Mouse (Mus musculus) G1E (cell line): ENCODE data around the gene N4bp2l1. TPM values are rescaled to one million over a fixed set of nuclear protein-coding genes. Genes with fewer than 3 reads are reported as not detected.

Experiments
- ATAC-seq: 2 replicates; pipeline ENCODE4 v1.8.0; 2016; ENCODE audit warnings: mild to moderate bottlenecking; ENCODE audit not compliant: insufficient number of reproducible peaks, poor library complexity, low FRiP score, severe bottlenecking; ENCODE audit errors: extremely low read depth
- DNase-seq: peaks from one replicate; pipeline ENCODE4 v3.0.0; 2012; ENCODE audit warnings: low spot score
- H3K27me3 ChIP-seq: 2 replicates; pipeline ENCODE4 v1.6.1; 2012; ENCODE audit warnings: mild to moderate bottlenecking, low read length, inconsistent platforms; ENCODE audit not compliant: insufficient read depth
- H3K36me3 ChIP-seq: replicated peaks from 2 replicates; pipeline ENCODE3; 2012; ENCODE audit warnings: mild to moderate bottlenecking, inconsistent platforms
- H3K4me1 ChIP-seq: 2 replicates; pipeline ENCODE4 v1.6.1; 2012; ENCODE audit warnings: low read depth, low read length, inconsistent platforms, mixed read lengths; ENCODE audit not compliant: insufficient read depth
- H3K4me3 ChIP-seq: 2 replicates; pipeline ENCODE4 v1.5.1; 2012; ENCODE audit warnings: low read depth, mild to moderate bottlenecking, inconsistent platforms, low read length, moderate library complexity, mixed read lengths
- H3K9me3 ChIP-seq: replicated peaks from 2 replicates; pipeline ENCODE4 v1.6.1; 2012; ENCODE audit warnings: inconsistent platforms
- CTCF ChIP-seq: IDR thresholded peaks from 2 replicates; pipeline ENCODE4 v1.5.1; 2012; ENCODE audit warnings: low read depth, low read length, inconsistent platforms, mixed read lengths
- GATA1 ChIP-seq: IDR thresholded peaks from 2 replicates; pipeline ENCODE4 v1.6.1; 2012; ENCODE audit warnings: borderline replicate concordance, low read length, inconsistent platforms, mixed read lengths
- GATA2 ChIP-seq: IDR thresholded peaks from 2 replicates; pipeline ENCODE4 v1.6.1; 2012; ENCODE audit warnings: low read depth, low read length, inconsistent platforms, borderline replicate concordance
- POLR2AphosphoS5 ChIP-seq: IDR thresholded peaks from 2 replicates; pipeline ENCODE4 v1.6.1; 2012; ENCODE audit warnings: low read depth, low read length, inconsistent platforms; ENCODE audit not compliant: insufficient replicate concordance
- TAL1 ChIP-seq: conservative IDR thresholded peaks from 2 replicates; pipeline ENCODE4 v1.6.1; 2012; ENCODE audit warnings: low read depth, low read length, inconsistent platforms, mixed read lengths
- polyA plus RNA-seq: library from polyadenylated mRNA; stranded (reverse); fragments of >175 nt; gene quantifications from 2 replicates; pipeline ENCODE4 v1.2.3, GENCODE M21; 2012
- total RNA-seq, 2 experiments: library from RNA; stranded (forward) in 1 of 2; stranded (reverse) in 1 of 2; fragments of 200-1000 nt in 1 of 2; fragments of >200 nt in 1 of 2; fragmentation: Nextera tagmentation in 1 of 2; gene quantifications; 2 replicates each; pipeline ENCODE4 v1.2.3; 2014 to 2017

The N4bp2l1 gene
- total and polyA plus RNA-seq, 3 experiments = 4.0 to 12.0 (median 5.5) TPM

DNA sequence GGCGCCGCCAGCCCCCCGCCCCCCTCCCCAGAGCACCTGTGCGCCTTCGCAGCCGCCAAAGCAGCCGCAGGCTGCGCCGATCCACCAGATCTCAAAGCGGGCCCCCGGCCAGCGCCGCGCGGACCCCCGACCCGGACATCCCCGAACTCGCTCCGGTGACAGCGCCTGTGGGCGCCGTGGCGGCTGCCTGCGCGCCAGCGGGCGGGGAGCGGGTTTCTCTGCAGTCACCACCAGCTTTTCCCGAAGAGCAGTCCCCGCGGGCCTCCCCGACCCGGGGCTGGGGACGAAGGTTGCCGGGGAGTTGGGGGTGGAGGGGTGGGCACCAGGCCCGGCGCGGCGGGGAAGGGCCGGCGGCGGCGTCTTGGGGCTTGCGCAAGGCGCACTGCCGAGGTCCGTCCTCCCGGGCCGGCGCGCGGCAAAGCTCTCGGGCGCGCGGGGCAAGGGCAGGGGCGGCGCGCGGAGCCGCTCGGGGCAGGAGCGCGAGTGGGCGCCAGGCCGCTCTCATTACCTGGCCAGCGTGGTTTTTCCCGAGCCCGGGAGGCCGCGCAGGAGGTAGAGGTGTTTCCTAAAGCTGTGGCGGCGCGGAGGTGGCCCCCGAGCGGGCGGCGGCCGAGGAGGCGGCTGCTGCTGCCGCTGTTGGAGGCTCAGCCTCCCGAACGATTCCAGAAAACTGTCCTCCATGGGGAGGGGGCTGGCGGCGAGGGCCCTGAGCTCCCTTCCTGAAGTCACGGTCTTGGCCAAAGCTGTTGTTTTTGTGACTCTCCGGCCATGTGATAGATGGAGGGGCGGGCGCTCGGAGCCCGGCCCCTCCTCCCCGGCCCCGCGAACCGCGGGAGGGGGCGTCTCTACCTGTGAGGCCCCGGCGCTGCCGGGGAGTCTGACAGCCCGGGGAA lies 3.0 kb downstream of the N4bp2l1 start:
- peaks cover 7% of the 10 kb centered on the region for H3K9me3 ChIP-seq
- TF ChIP-seq POLR2AphosphoS5 (no peak), GATA1 (no peak), CTCF (no peak), GATA2 (no peak), TAL1 (no peak)
- H3K27me3 ChIP-seq = peaks cover 24% of the 10 kb centered on the region
- H3K4me3 ChIP-seq = peak overlapping the region; percentile 74
- H3K4me1 ChIP-seq = peaks cover 43% of the 10 kb centered on the region
- H3K36me3 ChIP-seq = peaks cover 3% of the 10 kb centered on the region
- ATAC-seq (no peak), DNase-seq (peak; percentile 54)

- H3K4me1 ChIP-seq = peaks cover 35% of the 10 kb centered on the region
- peak overlapping the region; percentile 74 for H3K4me3 ChIP-seq
- TF ChIP-seq GATA1 = no peak
- TF ChIP-seq CTCF = no peak
- TF ChIP-seq GATA2 = no peak
- no peak for TF ChIP-seq POLR2AphosphoS5
- TF ChIP-seq TAL1 = no peak
- peaks cover 7% of the 10 kb centered on the region for H3K9me3 ChIP-seq
- DNase-seq (peak; percentile 14), ATAC-seq (no peak; the same call in 1 of the 2 replicates)
- H3K36me3 ChIP-seq = peaks cover 3% of the 10 kb centered on the region
- H3K27me3 ChIP-seq = peaks cover 24% of the 10 kb centered on the region
Observed at GRCm38 (mm10) chr5:150592904-150593755, 3.9 kb downstream of the N4bp2l1 start.

GRCm38 (mm10) chr5:150592186-150592903 lies 4.6 kb downstream of the N4bp2l1 start:
- DNase-seq (peak; percentile 30), ATAC-seq (no peak)
- Histone ChIP-seq H3K27me3 (peaks cover 24% of the 10 kb centered on the region), H3K4me3 (peak overlapping the region; percentile 74; the same call in 1 of the 2 replicates), H3K36me3 (peaks cover 3% of the 10 kb centered on the region), H3K4me1 (peaks cover 35% of the 10 kb centered on the region), H3K9me3 (peaks cover 7% of the 10 kb centered on the region)
- TF ChIP-seq POLR2AphosphoS5 = no peak

- DNase-seq = no peak
- TF ChIP-seq TAL1 = no peak
- no peak for TF ChIP-seq GATA2
- TF ChIP-seq CTCF = no peak
- no peak for TF ChIP-seq GATA1
- TF ChIP-seq POLR2AphosphoS5 = no peak
- peaks cover 34% of the 10 kb centered on the region for H3K4me1 ChIP-seq
Observed at GRCm38 (mm10) chr5:150589945-150590344, 7.0 kb downstream of the N4bp2l1 start.

GRCm38 (mm10) chr5:150584337-150584729 lies 12.7 kb downstream of the N4bp2l1 start:
- Histone ChIP-seq H3K4me1 (peaks cover 8% of the 10 kb centered on the region), H3K36me3 (no peaks in the 10 kb centered on the region), H3K9me3 (no peaks in the 10 kb centered on the region), H3K27me3 (peaks cover 8% of the 10 kb centered on the region; the same call in 1 of the 2 replicates), H3K4me3 (no peak overlapping the region)
- ATAC-seq (no peak), DNase-seq (no peak)
- no peak for TF ChIP-seq CTCF

More at GRCm38 (mm10) chr5:150589945-150590344, 7.0 kb downstream of the N4bp2l1 start:
- peaks cover 24% of the 10 kb centered on the region for H3K27me3 ChIP-seq
- peaks cover 3% of the 10 kb centered on the region for H3K36me3 ChIP-seq
- no peak overlapping the region for H3K4me3 ChIP-seq
- peaks cover 7% of the 10 kb centered on the region for H3K9me3 ChIP-seq
- ATAC-seq = no peak

DNA sequence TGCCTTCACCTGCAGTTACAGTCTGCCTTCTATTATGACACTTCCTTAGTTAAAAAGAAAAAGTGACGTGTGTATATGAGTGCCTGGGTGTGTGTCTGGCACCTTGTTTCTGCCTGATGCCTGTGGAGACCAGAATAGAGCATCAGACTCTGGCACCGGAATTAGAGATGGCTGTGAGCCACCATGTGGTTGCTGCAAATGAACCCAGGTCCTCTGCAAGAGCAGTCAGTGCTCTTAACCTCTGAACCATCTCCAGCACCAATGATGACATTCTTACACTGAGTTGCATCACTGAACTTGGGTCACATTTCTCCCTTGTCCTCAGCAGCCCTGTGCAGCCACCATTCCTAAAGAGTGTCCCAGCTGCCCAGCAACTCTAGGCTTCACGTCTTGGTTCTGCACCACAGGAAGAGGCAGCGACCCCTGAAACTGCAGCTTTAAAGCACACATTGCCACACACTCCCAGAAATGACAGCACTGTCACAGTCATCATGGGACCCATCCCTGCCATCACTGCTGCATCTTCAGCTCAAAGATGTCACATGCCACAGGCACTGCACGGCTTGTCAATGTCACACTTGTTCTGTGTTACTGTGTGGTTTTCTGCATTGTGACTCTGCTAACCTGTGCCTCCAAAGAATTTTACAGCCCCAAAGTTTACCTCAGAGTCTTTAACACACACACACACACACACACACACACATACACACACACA lies 13.2 kb downstream of the N4bp2l1 start:
- ATAC-seq (no peak), DNase-seq (no peak)
- H3K36me3 ChIP-seq = no peaks in the 10 kb centered on the region
- TF ChIP-seq GATA2 (no peak), TAL1 (no peak), GATA1 (no peak), CTCF (no peak), POLR2AphosphoS5 (no peak)
- H3K27me3 ChIP-seq = peaks cover 13% of the 10 kb centered on the region; the same call in 1 of the 2 replicates
- H3K4me1 ChIP-seq = peaks cover 13% of the 10 kb centered on the region
- no peak overlapping the region for H3K4me3 ChIP-seq
- H3K9me3 ChIP-seq = no peaks in the 10 kb centered on the region
